Mouse (Mus musculus) layer of hippocampus, adult 9-11 months (tissue): ENCODE data around the gene Nol4l.
"Not testable (repeated sequence)": the region's sequence is repeated elsewhere in the genome, so short reads cannot be mapped to it uniquely, and the experiment has no call there.

Experiments used
- DNase-seq: peaks from one replicate; pipeline ENCODE4 v3.0.0; 2022

Gene Nol4l

GRCm38 (mm10) chr2:153509211-153510029 lies 20.4 kb downstream of the Nol4l start:
- DNase-seq, result peak; percentile 8

GRCm38 (mm10) chr2:153508405-153508804 lies 21.4 kb downstream of the Nol4l start:
- DNase-seq, result peak; percentile 5

GRCm38 (mm10) chr2:153507969-153508368 lies 21.8 kb downstream of the Nol4l start:
- no peak for DNase-seq

GRCm38 (mm10) chr2:153506385-153506784 lies 23.4 kb downstream of the Nol4l start:
- peak; percentile 4 for DNase-seq

GRCm38 (mm10) chr2:153499154-153499553 lies 30.6 kb downstream of the Nol4l start:
- DNase-seq, result peak; percentile 38

- no peak for DNase-seq
These were observed 32.9 kb downstream of the Nol4l start for GRCm38 (mm10) chr2:153496898-153497297.

GRCm38 (mm10) chr2:153496301-153496700 lies 33.5 kb downstream of the Nol4l start:
- DNase-seq, result no peak

GRCm38 (mm10) chr2:153495818-153496217 lies 34.0 kb downstream of the Nol4l start:
- DNase-seq, result no peak

GRCm38 (mm10) chr2:153495391-153495790 lies 34.4 kb downstream of the Nol4l start:
- DNase-seq, result not testable (repeated sequence)

GRCm38 (mm10) chr2:153494293-153494811 lies 35.4 kb downstream of the Nol4l start:
- DNase-seq, result peak; percentile 65

GRCm38 (mm10) chr2:153493781-153494292 lies 35.9 kb downstream of the Nol4l start:
- no peak for DNase-seq

GRCm38 (mm10) chr2:153493393-153493731 lies 36.4 kb downstream of the Nol4l start:
- no peak for DNase-seq

- DNase-seq, result peak; percentile 78
These were observed 37.0 kb downstream of the Nol4l start, which contains the start of gene 4930404H24Rik for GRCm38 (mm10) chr2:153492573-153493392. TSS of gene 4930404H24Rik (plus strand) at chr2:153492790.

GRCm38 (mm10) chr2:153492179-153492517 lies 37.6 kb downstream of the Nol4l start:
- no peak for DNase-seq

- DNase-seq, result no peak
These were observed 38.1 kb downstream of the Nol4l start for GRCm38 (mm10) chr2:153491512-153492178.

- no peak for DNase-seq
These were observed 38.8 kb downstream of the Nol4l start for GRCm38 (mm10) chr2:153490940-153491339.

GRCm38 (mm10) chr2:153490116-153490515 lies 39.7 kb downstream of the Nol4l start:
- DNase-seq, result no peak

GRCm38 (mm10) chr2:153484071-153484470 lies 45.7 kb downstream of the Nol4l start:
- no peak for DNase-seq

- peak; percentile 66 for DNase-seq
These were observed 46.4 kb downstream of the Nol4l start for GRCm38 (mm10) chr2:153483118-153483983.

GRCm38 (mm10) chr2:153481861-153482120 lies 48.0 kb downstream of the Nol4l start:
- no peak for DNase-seq

GRCm38 (mm10) chr2:153481108-153481860 lies 48.5 kb downstream of the Nol4l start:
- DNase-seq, result no peak
